Mouse (Mus musculus) liver, postnatal 0 days (tissue): Measurements from ENCODE around the gene Gm11027.
"Not testable (repeated sequence)": the region's sequence is repeated elsewhere in the genome, so short reads cannot be mapped to it uniquely, and the experiment has no call there.

ENCODE experiments used
- CTCF ChIP-seq: sonication (generic); IDR thresholded peaks from 2 replicates; pipeline ENCODE4 v1.5.1; 2016; ENCODE audit warnings: antibody characterized with exemption, low read depth
- EP300 ChIP-seq: IDR thresholded peaks from 2 replicates; pipeline ENCODE4 v1.6.1; 2016; ENCODE audit warnings: antibody characterized with exemption, low read depth, mild to moderate bottlenecking

DNA sequence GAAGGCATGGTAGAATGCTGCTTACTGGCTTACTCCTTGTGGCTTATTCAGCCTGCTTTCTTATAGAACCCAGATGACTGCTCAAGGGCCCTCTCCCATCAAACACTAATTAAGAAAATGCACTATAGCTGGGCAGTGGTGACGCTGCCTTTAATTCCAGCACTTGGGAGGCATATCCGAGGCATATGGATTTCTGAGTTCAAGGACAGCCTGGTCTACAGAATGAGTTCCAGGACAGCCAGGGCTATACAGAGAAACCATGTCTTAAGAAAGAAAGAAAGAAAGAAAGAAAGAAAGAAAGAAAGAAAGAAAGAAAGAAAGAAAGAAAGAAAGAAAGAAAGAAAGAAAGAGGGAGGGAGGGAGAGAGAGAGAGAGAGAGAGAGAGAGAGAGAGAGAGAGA lies at the start of gene Gm11027:
- not testable (repeated sequence) for TF ChIP-seq CTCF, EP300
